Mouse (Mus musculus) embryonic fibroblast, embryonic 13.5 days (primary cell): ENCODE data around the gene Mfap5. TPM values are rescaled to one million over a fixed set of nuclear protein-coding genes. Genes with fewer than 3 reads are reported as not detected.

Experiments used
- H3K27ac ChIP-seq: 2 replicates; pipeline ENCODE4 v1.5.1; 2012; ENCODE audit warnings: low read length, control low read depth, inconsistent platforms; ENCODE audit not compliant: insufficient read depth
- H3K4me1 ChIP-seq: 2 replicates; pipeline ENCODE4 v1.6.1; 2011; ENCODE audit warnings: low read length; ENCODE audit not compliant: control insufficient read depth, insufficient read depth
- H3K4me3 ChIP-seq: 2 replicates; pipeline ENCODE4 v1.5.1; 2011; ENCODE audit warnings: mild to moderate bottlenecking, control low read depth, low read length; ENCODE audit not compliant: insufficient read depth
- CTCF ChIP-seq: IDR thresholded peaks from 2 replicates; pipeline ENCODE4 v1.5.1; 2011; ENCODE audit warnings: mild to moderate bottlenecking, control low read depth, low read length, moderate library complexity, borderline replicate concordance; ENCODE audit not compliant: insufficient read depth
- POLR2A ChIP-seq: IDR thresholded peaks from 2 replicates; pipeline ENCODE4 v1.6.1; 2011; ENCODE audit warnings: low read depth, mild to moderate bottlenecking, control low read depth, low read length, moderate library complexity
- polyA plus RNA-seq: library from polyadenylated mRNA; stranded (reverse); fragments of >200 nt; gene quantifications from 2 replicates; pipeline ENCODE4 v1.2.4, GENCODE M21; 2011; ENCODE audit warnings: low read depth; ENCODE audit not compliant: missing spikeins, insufficient read length

The Mfap5 gene
- polyA plus RNA-seq, 1 experiment: 66.5 TPM

- Histone ChIP-seq H3K4me1 (peaks cover 10% of the 10 kb centered on the region), H3K4me3 (peak overlapping the region; percentile 50)
Measured at GRCm38 (mm10) chr6:122490929-122491512, 14.6 kb upstream of the Mfap5 start.

DNA sequence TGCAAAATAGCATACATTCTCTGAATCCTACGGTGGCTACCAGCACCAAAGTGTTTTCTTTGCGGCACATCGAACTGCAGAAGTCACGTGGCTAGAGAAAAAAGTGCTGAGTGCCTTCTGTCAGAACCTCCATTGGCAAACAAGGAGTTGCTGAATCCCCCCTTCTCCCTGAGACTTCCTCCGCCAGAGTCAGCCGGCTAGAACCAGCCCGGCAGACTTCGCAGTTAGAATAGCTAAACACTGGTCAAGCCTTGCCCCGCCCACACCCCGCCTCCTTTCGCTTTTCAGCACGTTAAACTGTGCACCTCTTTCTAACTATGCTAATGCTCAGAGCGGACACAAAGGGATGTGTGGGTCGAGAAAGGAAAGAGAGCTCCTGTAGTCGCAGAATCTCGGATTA lies 14.1 kb upstream of the Mfap5 start:
- Histone ChIP-seq H3K4me3 (peak overlapping the region; percentile 50), H3K4me1 (peaks cover 10% of the 10 kb centered on the region), H3K27ac (no peak overlapping the region)
- TF ChIP-seq CTCF (no peak), POLR2A (peak; percentile 33; the same call in 1 of the 2 replicates)

More at GRCm38 (mm10) chr6:122490929-122491512, 14.6 kb upstream of the Mfap5 start:
- TF ChIP-seq CTCF (no peak), POLR2A (no peak)
- no peak overlapping the region for H3K27ac ChIP-seq

DNA sequence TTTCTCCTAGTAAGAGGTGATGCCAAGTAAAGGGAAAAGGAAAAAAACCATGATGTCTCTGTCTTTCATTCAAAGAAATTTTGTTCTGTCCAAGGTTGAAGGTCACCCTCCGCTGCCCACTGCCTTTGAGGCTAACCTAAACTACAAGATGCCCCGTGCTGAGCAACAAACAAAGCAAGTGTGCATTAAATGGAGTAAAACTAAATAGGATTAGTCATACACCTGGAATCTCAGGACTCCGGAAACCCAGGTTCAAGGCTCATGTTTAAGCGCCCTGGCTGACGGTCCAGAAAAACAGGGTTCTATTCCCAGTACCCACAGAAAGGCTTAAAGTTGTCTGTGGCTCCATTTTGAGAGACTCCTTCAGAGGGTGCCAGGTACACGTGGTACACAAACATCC lies 13.2 kb upstream of the Mfap5 start:
- Histone ChIP-seq H3K27ac (no peak overlapping the region), H3K4me1 (peaks cover 10% of the 10 kb centered on the region), H3K4me3 (no peak overlapping the region)
- TF ChIP-seq CTCF: no peak
- no peak for TF ChIP-seq POLR2A

DNA sequence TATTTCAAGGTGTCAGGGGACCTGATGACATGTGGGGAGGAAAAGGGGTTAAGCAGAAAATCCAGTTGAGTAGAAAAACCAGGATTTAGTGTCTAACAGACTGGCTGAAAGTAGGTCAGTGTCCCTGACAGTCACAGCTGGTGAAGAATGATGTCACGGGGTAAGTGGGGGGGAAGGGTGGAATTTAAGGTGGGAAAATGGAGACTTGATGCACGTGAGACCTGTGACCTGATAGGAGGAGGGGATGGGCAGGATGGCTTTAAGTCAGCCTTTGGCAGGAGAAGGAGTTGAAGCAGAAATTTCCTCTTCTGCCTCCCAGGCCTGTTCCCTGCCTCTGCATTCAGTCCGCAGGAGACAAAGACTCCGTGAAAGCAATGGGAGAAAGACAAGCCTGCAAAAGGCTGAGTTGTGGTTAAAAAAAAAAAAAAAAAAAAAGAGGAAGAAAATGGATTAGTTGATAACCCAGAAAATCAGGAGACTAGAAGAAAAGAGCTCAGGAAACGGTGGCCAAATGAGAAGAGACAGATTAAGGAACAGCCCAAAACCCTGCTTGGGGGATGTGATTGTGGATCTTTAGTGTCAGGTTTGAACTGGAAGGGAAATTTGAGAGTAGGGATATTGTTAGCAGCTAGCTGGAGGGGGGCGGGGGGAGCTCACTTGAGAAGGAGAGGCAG lies 11.7 kb upstream of the Mfap5 start:
- TF ChIP-seq CTCF (no peak), POLR2A (no peak)
- Histone ChIP-seq H3K27ac (no peak overlapping the region), H3K4me1 (peaks cover 10% of the 10 kb centered on the region), H3K4me3 (no peak overlapping the region)

GRCm38 (mm10) chr6:122495082-122495881 lies 10.4 kb upstream of the Mfap5 start:
- Histone ChIP-seq H3K4me1 (peaks cover 10% of the 10 kb centered on the region), H3K27ac (peak overlapping the region; percentile 19; the same call in 1 of the 2 replicates), H3K4me3 (peak overlapping the region; percentile 17)
- TF ChIP-seq POLR2A: no peak
- TF ChIP-seq CTCF: no peak

DNA sequence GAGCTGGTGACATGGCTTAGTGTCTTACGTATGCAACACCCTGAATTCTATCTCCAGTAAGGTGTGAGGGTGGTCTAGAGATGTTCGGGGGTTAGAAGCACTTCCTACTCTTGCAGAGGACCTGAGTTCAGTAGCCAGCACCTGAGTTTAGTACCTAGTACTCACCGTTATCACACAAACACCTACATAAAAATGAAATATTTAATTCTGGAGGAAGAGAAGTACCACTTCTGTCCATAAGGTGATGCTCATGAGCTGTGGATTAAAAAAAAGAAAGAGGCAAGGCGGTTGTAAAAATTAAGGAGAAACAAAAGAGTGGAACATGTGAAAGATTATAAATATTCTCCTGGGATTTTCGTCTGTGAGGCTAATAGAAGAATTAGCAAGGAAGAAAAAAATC lies 9.1 kb upstream of the Mfap5 start:
- H3K4me3 ChIP-seq: no peak overlapping the region
- no peak overlapping the region for H3K27ac ChIP-seq
- TF ChIP-seq CTCF (no peak), POLR2A (no peak)
- peaks cover 10% of the 10 kb centered on the region for H3K4me1 ChIP-seq

GRCm38 (mm10) chr6:122498661-122499060 lies 7.0 kb upstream of the Mfap5 start, which contains the start of gene Rimklb:
Gene Rimklb, minus strand, starts transcription at chr6:122498761.
- Histone ChIP-seq H3K27ac (no peak within 1 kb of the TSS), H3K4me1 (peaks cover 5% of the 10 kb centered on the region; the same call in 1 of the 2 replicates), H3K4me3 (no peak within 1 kb of the TSS)
- TF ChIP-seq CTCF: no peak
- no peak for TF ChIP-seq POLR2A

- H3K27ac ChIP-seq: no peak overlapping the region
- TF ChIP-seq POLR2A (no peak), CTCF (no peak)
- H3K4me1 ChIP-seq: no peaks in the 10 kb centered on the region
- no peak overlapping the region for H3K4me3 ChIP-seq
Measured at GRCm38 (mm10) chr6:122505041-122505440, 604 bp upstream of the Mfap5 start.

- Histone ChIP-seq H3K27ac (no peak overlapping the region), H3K4me3 (no peak overlapping the region)
- TF ChIP-seq POLR2A (no peak), CTCF (no peak)
Measured at GRCm38 (mm10) chr6:122508494-122508893, 2.8 kb downstream of the Mfap5 start.

More at GRCm38 (mm10) chr6:122508494-122508893, 2.8 kb downstream of the Mfap5 start:
- no peaks in the 10 kb centered on the region; the same call in 1 of the 2 replicates for H3K4me1 ChIP-seq
